Mouse (Mus musculus): ENCODE results near the gene Syt12. TPM values are rescaled to one million over a fixed set of nuclear protein-coding genes. Genes with fewer than 3 reads are reported as not detected.
A peak's percentile ranks its signal among the peaks of the same experiment; 100 is the strongest.

Gene Syt12
- total and polyA plus RNA-seq, 2 experiments from 2014 or later, result 7.0 to 12.2 TPM

DNA sequence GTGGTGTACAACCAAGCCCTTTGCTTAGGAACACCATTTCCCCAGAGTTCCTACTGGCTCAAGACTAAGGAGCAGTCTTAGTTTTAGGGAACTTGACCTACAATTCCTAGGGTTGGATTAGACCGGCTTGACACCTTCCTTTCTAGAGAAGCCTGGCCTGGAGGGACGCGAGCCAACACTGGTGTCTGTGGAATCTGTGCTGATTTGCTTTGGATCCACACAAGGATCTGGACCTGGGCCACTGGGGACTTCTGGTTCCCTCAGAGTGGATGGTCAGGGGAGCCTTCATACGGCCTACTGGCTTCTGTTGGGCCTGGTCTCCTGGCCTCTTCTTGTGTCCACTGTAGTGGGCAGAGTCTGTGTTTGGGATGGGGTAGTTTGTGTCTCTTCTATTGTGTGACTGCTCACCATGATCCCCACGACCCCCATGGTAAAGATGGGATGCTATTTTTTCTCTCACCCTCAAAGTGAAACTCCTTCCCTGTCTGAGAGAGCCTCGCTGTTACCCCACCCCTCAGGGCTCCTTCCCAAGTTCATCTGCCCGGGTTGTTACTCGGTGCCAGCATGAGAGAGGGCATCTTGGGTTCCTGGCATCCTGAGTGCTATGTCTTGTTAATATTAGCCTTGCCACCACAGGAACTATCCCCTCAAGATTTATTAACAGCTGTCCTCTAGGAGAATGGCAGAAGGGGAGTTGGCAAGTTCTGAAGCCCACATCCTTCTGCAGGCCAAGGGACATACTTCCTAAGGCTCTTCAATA lies 30.4 kb downstream of the Syt12 start:
- TF ChIP-seq CTCF (IDR thresholded peaks at IDR 0.05), result no peak
- Histone ChIP-seq H3K4me3 (ENCODE audit: low read depth, low read length) (no peak overlapping the region), H3K27me3 (ENCODE audit: insufficient read depth, low read length) (no peaks in the 10 kb centered on the region), H3K36me3 (ENCODE audit: insufficient read depth, low read length) (no peaks in the 10 kb centered on the region), H3K27ac (ENCODE audit: low read depth, low read length) (no peak overlapping the region), H3K9ac (replicated peaks; ENCODE audit: low read length, poor library complexity, severe bottlenecking) (no peak overlapping the region), H3K4me1 (ENCODE audit: insufficient read depth, low read length) (no peaks in the 10 kb centered on the region), H3K9me3 (ENCODE audit: low read length) (no peaks in the 10 kb centered on the region), H3K4me2 (ENCODE audit: low read depth, low read length, poor library complexity, severe bottlenecking) (no peak overlapping the region)
- 83% methylated on average over 8 of the region's 8 CpGs for WGBS
- DNase-seq (ENCODE audit: low spot score) (no peak), ATAC-seq (ENCODE audit: low FRiP score) (no peak)

DNA sequence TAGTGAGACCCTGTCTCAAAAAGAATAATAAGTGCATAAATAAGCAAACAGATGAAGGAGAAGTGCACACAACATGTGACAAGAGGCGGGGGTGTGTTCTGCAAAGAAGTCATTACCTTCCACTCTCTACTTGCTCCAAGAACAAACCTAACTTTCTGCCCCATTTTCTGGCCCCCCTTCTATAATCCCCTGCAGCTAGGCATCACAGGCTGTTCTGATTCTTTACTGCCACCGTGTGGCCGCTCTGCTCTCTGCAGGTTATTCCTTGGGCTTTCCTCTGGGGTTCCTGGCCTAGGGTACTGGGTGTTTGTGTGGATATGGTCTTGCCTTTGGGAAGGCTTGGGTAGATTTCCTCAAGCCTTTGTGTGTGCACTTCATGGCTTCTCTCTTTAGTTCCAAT lies 34.8 kb downstream of the Syt12 start:
- Histone ChIP-seq H3K27me3 (ENCODE audit: insufficient read depth, low read length) (peaks cover 18% of the 10 kb centered on the region), H3K9me3 (ENCODE audit: low read length) (no peaks in the 10 kb centered on the region), H3K36me3 (ENCODE audit: insufficient read depth, low read length) (no peaks in the 10 kb centered on the region), H3K4me2 (ENCODE audit: low read depth, low read length, poor library complexity, severe bottlenecking) (no peak overlapping the region), H3K4me3 (ENCODE audit: low read depth, low read length) (no peak overlapping the region), H3K9ac (replicated peaks; ENCODE audit: low read length, poor library complexity, severe bottlenecking) (no peak overlapping the region), H3K27ac (ENCODE audit: low read depth, low read length) (no peak overlapping the region), H3K4me1 (ENCODE audit: insufficient read depth, low read length) (peaks cover 7% of the 10 kb centered on the region; the same call in 1 of the 2 replicates)
- ATAC-seq (ENCODE audit: low FRiP score), result no peak
- 10% methylated on average over 3 of the region's 3 CpGs for WGBS
- DNase-seq (ENCODE audit: low spot score), result peak; percentile 74
- peak; percentile 94 for TF ChIP-seq CTCF (IDR thresholded peaks at IDR 0.05)

- H3K4me3 ChIP-seq (ENCODE audit: low read depth, low read length), result no peak overlapping the region
- 42% methylated on average over 10 of the region's 10 CpGs for WGBS
- no peaks in the 10 kb centered on the region for H3K9me3 ChIP-seq (ENCODE audit: low read length)
- DNase-seq (ENCODE audit: low spot score), result no peak
- H3K4me2 ChIP-seq (ENCODE audit: low read depth, low read length, poor library complexity, severe bottlenecking), result no peak overlapping the region
- peaks cover 18% of the 10 kb centered on the region for H3K27me3 ChIP-seq (ENCODE audit: insufficient read depth, low read length)
- TF ChIP-seq CTCF (IDR thresholded peaks at IDR 0.05), result no peak
- no peak for ATAC-seq (ENCODE audit: low FRiP score)
- no peak overlapping the region for H3K9ac ChIP-seq (replicated peaks; ENCODE audit: low read length, poor library complexity, severe bottlenecking)
- H3K4me1 ChIP-seq (ENCODE audit: insufficient read depth, low read length), result peaks cover 7% of the 10 kb centered on the region; the same call in 1 of the 2 replicates
- no peak overlapping the region for H3K27ac ChIP-seq (ENCODE audit: low read depth, low read length)
- H3K36me3 ChIP-seq (ENCODE audit: insufficient read depth, low read length), result no peaks in the 10 kb centered on the region
These were observed 35.6 kb downstream of the Syt12 start for GRCm38 (mm10) chr19:4441621-4442161.

DNA sequence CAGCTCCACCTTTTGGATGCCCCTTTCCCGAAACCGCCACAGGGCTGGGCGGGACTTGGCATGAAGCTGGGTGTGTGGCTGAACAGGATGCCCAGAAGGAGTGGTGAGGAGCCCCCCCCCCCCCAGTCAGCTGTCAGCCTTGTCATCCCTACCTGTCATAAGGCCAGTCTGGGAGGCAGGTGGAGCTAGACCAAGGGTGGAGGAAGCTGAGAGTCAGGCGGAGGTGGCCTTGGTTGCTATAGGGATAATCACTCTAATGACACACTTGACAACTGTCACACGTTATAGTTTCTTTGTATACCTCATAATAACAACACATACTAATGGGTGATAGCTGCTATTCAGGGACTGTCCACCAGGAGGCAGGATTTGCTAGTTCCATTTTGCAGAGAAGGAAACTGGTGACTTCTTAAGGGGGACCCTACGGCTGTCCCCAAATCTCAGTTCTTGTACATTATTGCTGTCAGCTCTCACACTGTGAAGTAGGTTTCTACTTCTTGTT lies 36.1 kb downstream of the Syt12 start:
- DNase-seq (ENCODE audit: low spot score) (no peak), ATAC-seq (ENCODE audit: low FRiP score) (no peak)
- Histone ChIP-seq H3K27me3 (ENCODE audit: insufficient read depth, low read length) (peaks cover 18% of the 10 kb centered on the region), H3K9me3 (ENCODE audit: low read length) (no peaks in the 10 kb centered on the region), H3K36me3 (ENCODE audit: insufficient read depth, low read length) (no peaks in the 10 kb centered on the region), H3K27ac (ENCODE audit: low read depth, low read length) (no peak overlapping the region), H3K9ac (replicated peaks; ENCODE audit: low read length, poor library complexity, severe bottlenecking) (no peak overlapping the region), H3K4me2 (ENCODE audit: low read depth, low read length, poor library complexity, severe bottlenecking) (no peak overlapping the region), H3K4me3 (ENCODE audit: low read depth, low read length) (no peak overlapping the region), H3K4me1 (ENCODE audit: insufficient read depth, low read length) (peaks cover 7% of the 10 kb centered on the region; the same call in 1 of the 2 replicates)
- WGBS, result 27% methylated on average over 6 of the region's 6 CpGs
- TF ChIP-seq CTCF (IDR thresholded peaks at IDR 0.05), result peak; percentile 74

- Histone ChIP-seq H3K27me3 (ENCODE audit: insufficient read depth, low read length) (peaks cover 18% of the 10 kb centered on the region), H3K36me3 (ENCODE audit: insufficient read depth, low read length) (no peaks in the 10 kb centered on the region), H3K27ac (ENCODE audit: low read depth, low read length) (no peak overlapping the region), H3K4me2 (ENCODE audit: low read depth, low read length, poor library complexity, severe bottlenecking) (no peak overlapping the region), H3K9me3 (ENCODE audit: low read length) (no peaks in the 10 kb centered on the region), H3K4me3 (ENCODE audit: low read depth, low read length) (no peak overlapping the region), H3K9ac (replicated peaks; ENCODE audit: low read length, poor library complexity, severe bottlenecking) (no peak overlapping the region), H3K4me1 (ENCODE audit: insufficient read depth, low read length) (peaks cover 7% of the 10 kb centered on the region; the same call in 1 of the 2 replicates)
- no peak for TF ChIP-seq CTCF (IDR thresholded peaks at IDR 0.05)
- DNase-seq (ENCODE audit: low spot score), result no peak
- no peak for ATAC-seq (ENCODE audit: low FRiP score)
- whole genome bisulfite sequencing, result 12% methylated on average over 8 of the region's 8 CpGs
These were observed 37.0 kb downstream of the Syt12 start for GRCm38 (mm10) chr19:4440222-4440621.

All from midbrain, postnatal 0 days (tissue).